Mouse (Mus musculus): ENCODE measurements around the gene Fam227b.

The Fam227b gene

DNA sequence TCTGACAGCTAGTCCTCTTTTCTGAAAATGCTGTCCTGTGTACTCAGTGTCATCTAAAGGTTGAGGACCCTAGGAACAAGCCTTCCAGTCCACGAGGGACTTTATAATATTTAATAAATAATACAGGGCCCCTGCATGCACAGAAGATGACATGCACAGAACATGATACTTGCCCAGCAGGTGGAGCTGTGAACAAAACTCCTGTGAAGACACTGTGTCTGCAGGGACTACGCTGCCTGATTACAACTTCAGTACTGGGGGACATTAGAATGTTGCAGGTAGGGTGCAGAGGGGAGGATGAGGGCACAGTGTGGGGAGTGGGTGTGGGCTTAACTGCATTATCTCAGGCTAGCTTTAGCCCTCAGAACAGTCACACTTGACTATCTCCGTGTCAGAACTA, 145.7 kb downstream of the Fam227b start:
- peak; percentile 16 for DNase-seq (ENCODE audit: low read depth, low spot score)

DNA sequence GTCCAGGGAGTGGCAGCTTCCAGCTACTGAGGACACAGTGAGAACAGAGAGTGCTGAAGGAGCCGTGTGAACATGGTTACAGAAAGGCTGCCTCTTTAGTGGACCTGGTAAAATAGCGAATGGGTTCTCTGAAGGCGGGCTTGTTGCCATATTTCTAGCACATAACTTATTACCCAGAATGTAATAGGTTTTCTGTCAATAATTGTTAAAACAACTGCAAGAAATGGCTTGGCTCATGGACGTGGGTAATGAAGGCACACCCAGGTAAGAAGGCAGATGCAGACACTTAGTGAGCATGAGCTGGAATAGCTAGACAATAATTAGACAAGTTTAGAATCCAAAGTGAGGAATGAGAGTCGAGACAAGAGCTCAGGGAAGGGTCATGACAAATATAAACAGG, 149.5 kb downstream of the Fam227b start:
- no peak for DNase-seq (ENCODE audit: low read depth, low spot score)

DNA sequence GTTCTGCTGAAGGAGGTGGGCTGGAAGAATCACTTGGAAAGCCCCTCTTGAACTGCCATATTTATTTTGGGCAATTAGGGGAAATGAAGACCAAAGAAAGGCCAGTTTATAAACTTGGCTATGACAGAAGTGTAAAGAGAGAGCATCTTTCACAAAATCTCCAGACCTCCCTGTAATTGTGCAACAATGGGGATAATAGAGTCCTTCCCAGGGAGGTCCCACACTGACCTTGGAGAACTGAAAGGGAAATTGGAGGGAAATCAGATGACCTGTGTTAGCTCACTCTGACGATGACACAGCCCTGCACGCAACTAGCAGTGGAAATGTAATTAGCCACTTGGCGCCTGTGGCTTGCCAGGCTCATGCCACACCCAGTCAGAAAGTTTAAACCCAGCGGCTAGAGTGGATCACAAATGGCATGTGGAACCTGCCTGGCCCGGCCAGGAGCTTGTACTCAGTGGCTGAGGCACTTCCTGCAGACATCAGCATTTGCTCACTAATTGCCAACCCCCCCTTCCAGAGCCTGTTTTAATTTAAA, 175.9 kb downstream of the Fam227b start:
- DNase-seq (ENCODE audit: low read depth, low spot score): no peak

DNA sequence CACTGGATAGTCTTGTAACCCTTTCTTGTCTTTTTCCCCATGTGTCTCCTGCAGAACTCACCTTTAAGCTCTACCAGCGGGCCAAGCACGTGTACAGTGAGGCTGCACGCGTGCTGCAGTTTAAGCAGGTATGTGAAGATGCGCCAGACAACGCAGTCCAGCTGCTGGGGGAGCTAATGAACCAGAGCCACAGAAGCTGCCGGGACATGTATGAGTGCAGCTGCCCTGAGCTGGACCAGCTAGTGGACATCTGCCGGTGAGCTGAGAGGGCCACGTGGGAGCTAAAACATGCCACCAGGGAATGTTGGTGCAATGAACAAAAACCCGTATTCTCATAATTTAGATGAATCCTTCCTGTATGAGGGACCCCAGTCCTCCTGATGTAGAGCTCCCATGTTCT, 176.6 kb downstream of the Fam227b start:
- no peak for DNase-seq (ENCODE audit: low read depth, low spot score)

DNA sequence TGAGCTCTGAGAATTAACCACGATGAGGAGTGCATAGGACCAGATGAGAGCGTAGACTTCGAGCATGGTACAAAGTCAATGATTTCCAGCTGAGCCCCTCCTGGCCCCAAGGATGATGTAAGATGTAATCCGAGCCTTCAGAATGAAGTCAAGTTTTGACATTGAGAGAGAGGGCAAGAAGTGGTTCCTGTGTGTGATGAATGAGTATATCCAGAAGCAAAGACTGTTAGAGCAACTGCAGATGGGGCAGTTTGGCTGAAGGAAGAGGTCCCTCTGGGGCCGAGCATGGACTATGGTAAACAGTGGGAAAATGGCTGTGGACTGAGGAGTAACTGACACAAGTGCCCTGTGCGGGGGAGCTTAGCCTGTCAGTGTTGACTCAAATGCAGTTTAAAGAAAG, 178.6 kb downstream of the Fam227b start:
- DNase-seq (ENCODE audit: low read depth, low spot score): no peak

DNA sequence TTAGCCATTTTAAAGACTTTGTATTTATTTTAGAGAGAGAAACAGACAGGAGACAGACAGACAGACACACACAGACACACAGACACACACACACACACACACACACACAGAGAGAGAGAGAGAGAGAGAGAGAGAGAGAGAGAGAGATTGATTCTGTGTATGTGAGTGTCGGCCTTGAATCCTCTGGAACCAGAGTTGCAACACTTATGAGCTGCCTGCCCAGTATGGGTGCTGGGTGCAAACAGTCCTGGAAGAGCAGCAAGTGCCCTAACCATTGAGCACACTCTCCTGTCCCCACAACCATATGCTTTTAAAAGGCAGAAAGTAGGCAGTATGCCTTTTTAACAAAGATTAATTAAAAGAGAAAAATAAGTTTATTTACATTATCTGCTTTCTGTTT, 183.0 kb downstream of the Fam227b start:
- DNase-seq (ENCODE audit: low read depth, low spot score): no peak

DNA sequence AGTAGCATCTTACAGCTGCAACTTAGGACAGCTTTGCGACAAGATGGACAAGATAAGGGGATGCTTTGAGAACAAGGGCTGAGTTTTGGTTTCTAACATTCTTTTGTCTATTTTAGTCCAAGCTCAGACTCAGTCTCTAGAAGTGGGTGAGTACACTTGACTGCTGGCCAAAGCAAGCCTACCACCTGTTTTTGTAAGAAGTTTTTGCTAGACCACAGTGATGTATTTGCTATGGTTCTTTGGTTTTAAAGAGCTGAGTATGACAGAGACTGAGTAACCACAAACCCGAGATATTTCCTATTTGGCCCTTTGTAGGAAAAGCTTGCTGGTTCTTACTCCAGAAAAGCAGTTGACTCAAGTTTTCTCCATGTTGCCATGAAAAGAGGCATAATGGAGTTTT, 203.6 kb downstream of the Fam227b start:
- peak; percentile 27 for DNase-seq (ENCODE audit: low read depth, low spot score)

DNA sequence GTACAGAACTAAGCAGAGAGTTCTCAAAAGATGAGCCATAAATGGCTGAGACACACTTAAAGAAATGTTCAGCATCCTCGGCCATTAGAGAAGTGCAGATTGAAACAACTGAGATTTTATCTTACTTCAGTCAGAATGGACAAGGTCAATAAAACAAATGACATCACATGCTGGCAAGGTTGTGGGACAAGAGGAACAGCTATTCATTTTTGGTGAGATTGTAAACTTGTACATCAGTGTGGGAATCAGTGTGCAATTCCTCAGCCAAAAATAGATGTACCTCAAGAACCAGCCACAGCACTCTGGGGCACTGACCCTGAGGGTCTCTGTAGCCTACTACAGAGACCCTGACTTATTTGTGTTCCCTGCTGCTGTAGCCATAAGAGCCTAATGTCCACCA, 208.5 kb downstream of the Fam227b start:
- DNase-seq (ENCODE audit: low read depth, low spot score): no peak

DNA sequence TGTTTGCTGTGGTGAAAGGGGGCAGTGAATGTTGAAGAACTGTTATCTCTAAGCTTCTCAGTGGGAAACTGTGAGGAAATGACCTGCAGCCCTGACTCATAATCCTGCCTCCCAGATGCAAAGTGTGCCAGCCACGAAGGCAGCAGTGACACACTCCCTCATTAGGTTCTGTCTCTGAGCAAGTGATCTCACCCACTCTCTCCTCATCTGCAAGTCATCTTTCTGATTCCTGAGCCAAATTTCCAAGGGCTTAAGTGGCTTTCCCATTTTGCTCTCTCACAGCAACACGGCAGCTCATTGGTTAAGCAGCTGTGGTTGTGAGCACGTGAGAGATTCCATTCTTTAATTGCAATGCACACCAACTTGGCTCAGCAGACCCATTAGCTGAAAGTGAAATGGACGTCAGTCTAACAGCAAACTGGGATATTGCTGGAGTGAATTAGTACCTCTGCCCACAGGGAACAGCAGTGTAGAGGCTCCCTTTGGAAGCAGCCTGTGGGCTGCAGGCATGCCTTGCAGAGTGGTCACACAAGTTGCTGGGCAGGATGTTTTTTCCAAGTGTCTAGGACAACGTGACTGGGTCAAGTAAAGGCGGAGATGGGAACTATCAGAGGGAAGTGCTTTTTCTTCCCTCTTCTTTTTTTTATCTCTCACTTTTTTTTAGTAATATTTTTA, 210.6 kb downstream of the Fam227b start:
- peak; percentile 21 for DNase-seq (ENCODE audit: low read depth, low spot score)

DNA sequence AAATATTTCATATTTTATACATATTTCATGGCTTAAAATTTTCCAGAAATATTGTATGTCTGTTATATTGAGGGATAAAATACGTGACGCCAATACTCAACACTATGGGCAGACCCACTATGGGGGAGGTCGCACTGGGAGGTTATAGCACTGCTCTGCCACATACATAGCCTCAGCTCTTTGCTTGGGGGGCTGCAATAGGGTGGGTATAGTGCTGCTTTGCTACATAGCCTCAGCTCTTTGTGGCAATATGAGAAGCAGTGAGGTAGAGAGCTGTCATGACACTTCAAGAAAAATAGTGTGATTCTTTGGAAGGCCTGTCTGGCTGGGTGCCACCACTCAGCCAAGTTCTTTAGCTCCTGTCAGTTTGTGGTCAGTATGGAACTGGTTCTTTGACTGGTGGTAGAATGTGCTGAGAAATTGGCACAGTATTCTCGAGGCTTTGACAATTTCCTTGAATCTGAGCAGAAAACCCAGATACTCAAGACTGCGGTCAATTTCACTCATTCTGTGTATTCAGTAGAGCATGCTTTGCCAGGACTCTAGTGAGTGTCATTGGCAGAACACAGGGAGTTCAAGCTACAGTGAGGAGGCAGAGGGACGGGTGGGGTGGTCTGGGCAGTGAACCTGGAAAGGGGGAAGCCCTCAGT, 212.7 kb downstream of the Fam227b start:
- DNase-seq (ENCODE audit: low read depth, low spot score): no peak

DNA sequence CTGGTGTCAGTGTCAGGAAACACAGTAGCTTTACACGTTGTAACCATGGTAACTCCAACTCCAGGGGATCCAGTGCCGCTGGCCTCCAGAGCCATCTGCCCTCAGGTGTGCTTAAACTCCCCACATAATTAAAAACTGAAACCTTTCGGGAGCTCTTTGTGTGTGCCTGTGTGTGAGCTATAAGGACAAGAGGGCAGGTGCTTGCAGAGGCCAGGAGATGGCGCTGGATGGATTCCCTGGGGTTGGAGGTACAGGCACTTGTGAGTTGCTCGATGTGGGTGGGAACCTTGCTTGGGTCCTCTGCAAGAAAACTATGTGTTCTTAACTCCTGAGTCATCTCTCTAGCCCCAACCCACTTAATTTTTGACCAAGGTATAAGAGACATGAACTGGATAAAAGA, 215.4 kb downstream of the Fam227b start:
- no peak for DNase-seq (ENCODE audit: low read depth, low spot score)

DNA sequence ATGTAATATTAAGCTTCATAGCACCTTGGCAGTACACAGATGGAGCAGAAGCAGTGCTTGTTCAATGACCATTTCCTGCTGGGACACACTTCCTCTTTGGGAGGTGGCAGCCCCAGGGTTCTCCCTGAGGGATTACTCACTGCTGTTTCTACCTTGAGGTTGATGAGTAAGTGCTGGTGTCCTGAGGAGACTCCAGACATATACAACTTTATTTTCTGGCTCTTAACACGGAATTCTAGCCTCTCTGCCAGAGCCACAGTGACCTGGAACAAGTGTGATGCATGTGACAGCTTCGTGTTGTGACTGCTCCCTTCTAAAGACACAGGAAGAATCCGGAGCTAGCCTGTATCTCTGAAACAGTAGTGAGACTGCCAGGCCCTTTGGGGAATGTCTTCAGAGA, 217.8 kb downstream of the Fam227b start:
- no peak for DNase-seq (ENCODE audit: low read depth, low spot score)

All from telencephalon, adult 2 months (tissue).